Mouse (Mus musculus): Measurements from ENCODE around the gene Fzd9.

Fzd9 gene

GRCm38 (mm10) chr5:135248956-135249676 is 1.9 kb downstream of the Fzd9 start:
- in situ Hi-C loops (cut with MboI, MseI): no loop called here

GRCm38 (mm10) chr5:135247337-135247736 is 3.7 kb downstream of the Fzd9 start:
- in situ Hi-C loops (cut with MboI, MseI): no loop called here

GRCm38 (mm10) chr5:135246531-135246930 is 4.5 kb downstream of the Fzd9 start:
- in situ Hi-C loops (cut with MboI, MseI): no loop called here

- in situ Hi-C loops (cut with MboI, MseI): loop anchor here (5.0 kb wide), 1 partner anchor 34 kb away; no protein-coding TSS in a partner anchor
Observed at GRCm38 (mm10) chr5:135243166-135243565, 7.9 kb downstream of the Fzd9 start.

GRCm38 (mm10) chr5:135242608-135243007 is 8.4 kb downstream of the Fzd9 start:
- in situ Hi-C loops (cut with MboI, MseI): loop anchor here (5.0 kb wide), 1 partner anchor 35 kb away; no protein-coding TSS in a partner anchor

- in situ Hi-C loops (cut with MboI, MseI): loop anchor here (5.0 kb wide), 1 partner anchor 35 kb away; no protein-coding TSS in a partner anchor
Observed at GRCm38 (mm10) chr5:135242136-135242535, 8.9 kb downstream of the Fzd9 start.

- in situ Hi-C loops (cut with MboI, MseI): loop anchor here (5.0 kb wide), 1 partner anchor 36 kb away; no protein-coding TSS in a partner anchor
Observed at GRCm38 (mm10) chr5:135241474-135241873, 9.6 kb downstream of the Fzd9 start.

GRCm38 (mm10) chr5:135238832-135239231 is 12.2 kb downstream of the Fzd9 start:
- in situ Hi-C loops (cut with MboI, MseI): no loop called here

GRCm38 (mm10) chr5:135236571-135236970 is 14.5 kb downstream of the Fzd9 start:
- in situ Hi-C loops (cut with MboI, MseI): no loop called here

- in situ Hi-C loops (cut with MboI, MseI): no loop called here
Observed at GRCm38 (mm10) chr5:135233166-135233920, 17.7 kb downstream of the Fzd9 start.

GRCm38 (mm10) chr5:135230186-135230585 is 20.8 kb downstream of the Fzd9 start:
- in situ Hi-C loops (cut with MboI, MseI): no loop called here

GRCm38 (mm10) chr5:135225879-135226278 is 25.2 kb downstream of the Fzd9 start:
- in situ Hi-C loops (cut with MboI, MseI): loop anchor here (10.0 kb wide), 1 partner anchor 51 kb away; no protein-coding TSS in a partner anchor

GRCm38 (mm10) chr5:135224169-135224568 is 26.9 kb downstream of the Fzd9 start:
- in situ Hi-C loops (cut with MboI, MseI): loop anchor here (10.0 kb wide), 1 partner anchor 49 kb away; no protein-coding TSS in a partner anchor

- in situ Hi-C loops (cut with MboI, MseI): loop anchor here (10.0 kb wide), 1 partner anchor 47 kb away; no protein-coding TSS in a partner anchor
Observed at GRCm38 (mm10) chr5:135222066-135222465, 29.0 kb downstream of the Fzd9 start.

GRCm38 (mm10) chr5:135220941-135221340 is 30.1 kb downstream of the Fzd9 start:
- in situ Hi-C loops (cut with MboI, MseI): loop anchor here (10.0 kb wide), 1 partner anchor 46 kb away; no protein-coding TSS in a partner anchor

GRCm38 (mm10) chr5:135216871-135217270 is 34.2 kb downstream of the Fzd9 start:
- in situ Hi-C loops (cut with MboI, MseI): no loop called here

- in situ Hi-C loops (cut with MboI, MseI): no loop called here
Observed at GRCm38 (mm10) chr5:135208197-135208596, 42.8 kb downstream of the Fzd9 start.

- in situ Hi-C loops (cut with MboI, MseI): no loop called here
Observed at GRCm38 (mm10) chr5:135202763-135203162, 48.3 kb downstream of the Fzd9 start.
